Mouse (Mus musculus): ENCODE measurements around the gene Mup13. TPM values are rescaled to one million over a fixed set of nuclear protein-coding genes. Genes with fewer than 3 reads are reported as not detected.
"Not testable (repeated sequence)": the region's sequence is repeated elsewhere in the genome, so short reads cannot be mapped to it uniquely, and the experiment has no call there.

The Mup13 gene
- not detected in 2 replicates for polyA plus RNA-seq (2014; fragmentation: Nextera tagmentation; extraction: Ambion mirVana)

GRCm38 (mm10) chr4:61228186-61228585, at the start of gene Mup13:
Gene Mup13, minus strand, starts transcription at chr4:61228286.
- ATAC-seq (ENCODE audit: low read depth); H3K27ac ChIP-seq (ENCODE audit: low read depth, low read length): not testable (repeated sequence)
- 78% methylated on average over 4 of the region's 4 CpGs for WGBS

More at GRCm38 (mm10) chr4:61228186-61228585, at the start of gene Mup13:
- H3K9ac ChIP-seq (replicated peaks; ENCODE audit: low read depth, low read length); H3K9me3 ChIP-seq (ENCODE audit: control insufficient read depth, low read length); H3K4me1 ChIP-seq (ENCODE audit: control insufficient read depth, insufficient read depth, low read length); H3K36me3 ChIP-seq (ENCODE audit: control insufficient read depth, insufficient read depth, low read length); H3K4me2 ChIP-seq (ENCODE audit: low read depth, low read length); H3K4me3 ChIP-seq (ENCODE audit: low read depth, low read length); H3K27me3 ChIP-seq (ENCODE audit: control insufficient read depth, insufficient read depth, low read length): not testable (repeated sequence)

Other genes starting within 250 kb of the Mup13 start
- gene Mup14, start 75.7 kb upstream of the Mup13 start, polyA plus RNA-seq (2014; fragmentation: Nextera tagmentation; extraction: Ambion mirVana), result not detected in 2 replicates
- gene Mup15, start 211.5 kb upstream of the Mup13 start, polyA plus RNA-seq (2014; fragmentation: Nextera tagmentation; extraction: Ambion mirVana), result not detected in 2 replicates

Measured in neural tube, embryonic 14.5 days (tissue).